Mouse (Mus musculus) MEL (cell line): ENCODE measurements around the gene Mgat5. TPM values are rescaled to one million over a fixed set of nuclear protein-coding genes. Genes with fewer than 3 reads are reported as not detected.

Experiments used
- DNase-seq: peaks from one replicate; pipeline ENCODE4 v3.0.0; 2011; ENCODE audit warnings: low read depth, low spot score
- H3K27ac ChIP-seq: 2 replicates; pipeline ENCODE4 v1.5.1; 2012; ENCODE audit warnings: low read depth, mild to moderate bottlenecking, control low read depth, low read length, moderate library complexity; ENCODE audit not compliant: control insufficient read depth
- H3K27me3 ChIP-seq, 2 experiments: fragments of 150-350 bp in 1 of 2; sonication (generic) in 1 of 2; 2 replicates each; pipeline ENCODE4 v1.6.1; 2012; ENCODE audit warnings: low read length in 2 of 2, mild to moderate bottlenecking in 2 of 2, improper control_type of control experiment in 1 of 2, moderate library complexity in 1 of 2; ENCODE audit not compliant: insufficient read depth in 2 of 2, control insufficient read depth in 1 of 2
- H3K36me3 ChIP-seq, 2 experiments: 2 replicates each; pipeline ENCODE4 v1.6.1; 2012 to 2014; ENCODE audit warnings: low read length in 2 of 2, improper control_type of control experiment in 1 of 2, inconsistent platforms in 1 of 2, mild to moderate bottlenecking in 1 of 2; ENCODE audit not compliant: insufficient read depth in 2 of 2, control insufficient read depth in 1 of 2
- H3K4me1 ChIP-seq, 2 experiments: fragments of 150-350 bp in 1 of 2; sonication (generic) in 1 of 2; 2 replicates each; pipeline ENCODE4 v1.6.1; 2012; ENCODE audit warnings: low read length in 2 of 2, improper control_type of control experiment in 1 of 2, mild to moderate bottlenecking in 1 of 2; ENCODE audit not compliant: insufficient read depth in 2 of 2, control insufficient read depth in 1 of 2
- H3K4me3 ChIP-seq, 2 experiments: fragments of 150-350 bp in 1 of 2; sonication (generic) in 1 of 2; 2 replicates each; pipeline ENCODE4 v1.5.1; 2012; ENCODE audit warnings: low read depth in 2 of 2, low read length in 2 of 2, mild to moderate bottlenecking in 2 of 2, moderate library complexity in 2 of 2, control low read depth in 1 of 2, improper control_type of control experiment in 1 of 2; ENCODE audit not compliant: control insufficient read depth in 1 of 2, insufficient read depth in 1 of 2
- H3K79me2 ChIP-seq: 2 replicates; pipeline ENCODE4 v1.6.1; 2012; ENCODE audit warnings: mild to moderate bottlenecking, low read length, moderate library complexity; ENCODE audit not compliant: control insufficient read depth, poor library complexity, insufficient read depth
- H3K9ac ChIP-seq: 2 replicates; pipeline ENCODE4 v1.6.1; 2012; ENCODE audit warnings: low read depth, mild to moderate bottlenecking, control low read depth, low read length, moderate library complexity; ENCODE audit not compliant: control insufficient read depth, poor library complexity, severe bottlenecking
- H3K9me3 ChIP-seq: fragments of 150-350 bp; sonication (generic); replicated peaks from 2 replicates; pipeline ENCODE4 v1.6.1; 2012; ENCODE audit warnings: mild to moderate bottlenecking, low read length, improper control_type of control experiment, moderate library complexity; ENCODE audit not compliant: insufficient read depth
- BHLHE40 ChIP-seq: IDR thresholded peaks from 2 replicates; pipeline ENCODE4 v1.6.1; 2012; ENCODE audit warnings: low read depth, mild to moderate bottlenecking, inconsistent platforms, low read length, improper control_type of control experiment, borderline replicate concordance
- CHD1 ChIP-seq: IDR thresholded peaks from 2 replicates; pipeline ENCODE4 v1.6.1; 2012; ENCODE audit warnings: low read depth, mild to moderate bottlenecking, inconsistent platforms, low read length, improper control_type of control experiment
- CHD2 ChIP-seq: IDR thresholded peaks from 2 replicates; pipeline ENCODE4 v1.6.1; 2011; ENCODE audit warnings: low read length, improper control_type of control experiment
- CTCF ChIP-seq, 3 experiments: IDR thresholded peaks in 2 of 3; conservative IDR thresholded peaks in 1 of 3; 2 replicates each; pipeline ENCODE4 v1.5.1; 2011 to 2012; ENCODE audit warnings: low read length in 3 of 3, low read depth in 2 of 3, mild to moderate bottlenecking in 2 of 3, improper control_type of control experiment in 1 of 3, inconsistent platforms in 1 of 3, mixed read lengths in 1 of 3, moderate library complexity in 1 of 3; ENCODE audit not compliant: control insufficient read depth in 1 of 3, insufficient read depth in 1 of 3, poor library complexity in 1 of 3, severe bottlenecking in 1 of 3
- EP300 ChIP-seq, 2 experiments: IDR thresholded peaks; 2 replicates each; pipeline ENCODE4 v1.6.1; 2011; ENCODE audit warnings: improper control_type of control experiment in 2 of 2, low read length in 2 of 2, low read depth in 1 of 2, mild to moderate bottlenecking in 1 of 2
- HCFC1 ChIP-seq: IDR thresholded peaks from 2 replicates; pipeline ENCODE4 v1.6.1; 2012; ENCODE audit warnings: low read depth, mild to moderate bottlenecking, inconsistent platforms, low read length, improper control_type of control experiment, moderate library complexity
- KAT2A ChIP-seq: conservative IDR thresholded peaks from 2 replicates; pipeline ENCODE4 v1.6.1; 2012; ENCODE audit warnings: low read depth, low read length, improper control_type of control experiment, inconsistent platforms
- MAX ChIP-seq: IDR thresholded peaks from 2 replicates; pipeline ENCODE4 v1.6.1; 2011; ENCODE audit warnings: low read length, improper control_type of control experiment
- MAZ ChIP-seq: IDR thresholded peaks from 2 replicates; pipeline ENCODE4 v1.6.1; 2012; ENCODE audit warnings: low read depth, mild to moderate bottlenecking, inconsistent platforms, low read length, improper control_type of control experiment
- MXI1 ChIP-seq: IDR thresholded peaks from 2 replicates; pipeline ENCODE4 v1.6.1; 2011; ENCODE audit warnings: mild to moderate bottlenecking, low read depth, low read length, improper control_type of control experiment
- MYC ChIP-seq: IDR thresholded peaks from 2 replicates; pipeline ENCODE4 v1.6.1; 2011; ENCODE audit warnings: low read depth, mild to moderate bottlenecking, low read length, improper control_type of control experiment, moderate library complexity
- NELFE ChIP-seq: IDR thresholded peaks from 2 replicates; pipeline ENCODE4 v1.6.1; 2011; ENCODE audit warnings: low read depth, low read length, improper control_type of control experiment
- NRF1 ChIP-seq: IDR thresholded peaks from 2 replicates; pipeline ENCODE4 v1.6.1; 2014; ENCODE audit warnings: low read depth, mild to moderate bottlenecking, inconsistent platforms, low read length, improper control_type of control experiment, moderate library complexity; ENCODE audit not compliant: poor library complexity, insufficient read depth, severe bottlenecking
- POLR2A ChIP-seq, 2 experiments: IDR thresholded peaks; 2 replicates each; pipeline ENCODE4 v1.6.1; 2011 to 2012; ENCODE audit warnings: low read length in 2 of 2, mild to moderate bottlenecking in 2 of 2, control low read depth in 1 of 2, improper control_type of control experiment in 1 of 2, low read depth in 1 of 2, moderate library complexity in 1 of 2; ENCODE audit not compliant: control insufficient read depth in 1 of 2, insufficient read depth in 1 of 2, poor library complexity in 1 of 2
- POLR2AphosphoS2 ChIP-seq: IDR thresholded peaks from 2 replicates; pipeline ENCODE4 v1.6.1; 2011; ENCODE audit warnings: low read length, improper control_type of control experiment
- POLR2AphosphoS5 ChIP-seq: IDR thresholded peaks from 2 replicates; pipeline ENCODE4 v1.6.1; 2012; ENCODE audit warnings: low read depth, borderline replicate concordance, mild to moderate bottlenecking, inconsistent platforms, low read length, moderate library complexity, mixed read lengths
- RCOR1 ChIP-seq: IDR thresholded peaks from 2 replicates; pipeline ENCODE4 v1.6.1; 2012; ENCODE audit warnings: low read depth, mild to moderate bottlenecking, inconsistent platforms, low read length, improper control_type of control experiment
- SMC3 ChIP-seq: IDR thresholded peaks from 2 replicates; pipeline ENCODE4 v1.6.1; 2011; ENCODE audit warnings: low read depth, low read length, improper control_type of control experiment
- TAL1 ChIP-seq: IDR thresholded peaks from 2 replicates; pipeline ENCODE4 v1.6.1; 2012; ENCODE audit warnings: mild to moderate bottlenecking, inconsistent platforms, low read length, moderate library complexity, mixed read lengths
- TBP ChIP-seq: IDR thresholded peaks from 2 replicates; pipeline ENCODE4 v1.8.0; 2011; ENCODE audit warnings: low read depth, low read length, improper control_type of control experiment
- USF1 ChIP-seq: IDR thresholded peaks from 2 replicates; pipeline ENCODE4 v1.6.1; 2014; ENCODE audit warnings: low read depth, mild to moderate bottlenecking, inconsistent platforms, low read length, improper control_type of control experiment, moderate library complexity
- ZKSCAN1 ChIP-seq: IDR thresholded peaks from 2 replicates; pipeline ENCODE4 v1.6.1; 2012; ENCODE audit warnings: low read depth, mild to moderate bottlenecking, inconsistent platforms, low read length, improper control_type of control experiment, moderate library complexity
- ZMIZ1 ChIP-seq: IDR thresholded peaks from 2 replicates; pipeline ENCODE4 v1.6.1; 2012; ENCODE audit warnings: low read depth, mild to moderate bottlenecking, inconsistent platforms, low read length, improper control_type of control experiment, moderate library complexity
- ZNF384 ChIP-seq: IDR thresholded peaks from 2 replicates; pipeline ENCODE4 v1.6.1; 2012; ENCODE audit warnings: low read depth, mild to moderate bottlenecking, inconsistent platforms, low read length, improper control_type of control experiment
- polyA plus RNA-seq, 2 experiments: library from polyadenylated mRNA; stranded (reverse) in 1 of 2; unstranded in 1 of 2; fragments of >175 nt in 1 of 2; fragments of >200 nt in 1 of 2; gene quantifications; 2 replicates each; pipeline versions ENCODE4 v1.2.1 to v1.2.4; 2012; ENCODE audit warnings: low replicate concordance in 2 of 2, low read depth in 1 of 2; ENCODE audit not compliant: insufficient read length in 2 of 2, insufficient read depth in 1 of 2, missing spikeins in 1 of 2
- total RNA-seq: library from RNA; depleted of rRNA; stranded (reverse); fragments of 300-350 nt; gene quantifications from 2 replicates; pipeline ENCODE4 v1.2.3, GENCODE M21; 2012

Gene Mgat5
- total and polyA plus RNA-seq, 3 experiments = 6.9 to 9.5 TPM; not detected in 1

DNA sequence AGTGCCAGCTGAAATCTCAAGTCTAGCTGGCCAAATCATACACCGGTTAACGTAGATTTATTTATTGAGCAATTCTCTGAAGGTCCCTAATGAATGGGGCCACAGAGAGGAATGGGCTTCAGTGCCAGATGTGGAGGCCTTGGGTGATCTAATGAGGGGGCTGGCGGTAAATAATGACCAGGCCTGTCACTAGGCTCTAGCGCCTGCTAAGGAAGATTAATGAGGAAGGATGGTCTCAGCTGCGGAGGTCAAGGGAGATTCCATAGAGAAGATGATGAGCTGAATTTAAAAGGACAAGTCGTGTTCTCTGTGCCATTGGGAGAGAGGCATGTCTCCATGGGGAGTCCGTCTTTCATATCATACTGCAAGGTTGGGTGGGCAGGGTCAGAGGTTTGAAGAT is 178.3 kb downstream of the Mgat5 start:
- TF ChIP-seq MAX (no peak), MXI1 (no peak), NRF1 (no peak), EP300 (IDR thresholded peaks at IDR 0.05; ENCODE audit: low read depth in 1 of 2, low read length in 2 of 2) (no peak), USF1 (no peak), KAT2A (no peak), ZKSCAN1 (no peak)
- TF ChIP-seq, all 39 proteins: peak for 0
- Histone ChIP-seq H3K4me1 (no peaks in the 10 kb centered on the region), H3K36me3 (peaks cover 0 to 1% of the 10 kb centered on the region in 2 experiments; a peak in 1 of 4 replicates), H3K9ac (no peak overlapping the region), H3K27me3 (no peaks in the 10 kb centered on the region), H3K79me2 (no peaks in the 10 kb centered on the region), H3K4me3 (no peak overlapping the region), H3K9me3 (no peaks in the 10 kb centered on the region), H3K27ac (no peak overlapping the region)
- no peak for DNase-seq

DNA sequence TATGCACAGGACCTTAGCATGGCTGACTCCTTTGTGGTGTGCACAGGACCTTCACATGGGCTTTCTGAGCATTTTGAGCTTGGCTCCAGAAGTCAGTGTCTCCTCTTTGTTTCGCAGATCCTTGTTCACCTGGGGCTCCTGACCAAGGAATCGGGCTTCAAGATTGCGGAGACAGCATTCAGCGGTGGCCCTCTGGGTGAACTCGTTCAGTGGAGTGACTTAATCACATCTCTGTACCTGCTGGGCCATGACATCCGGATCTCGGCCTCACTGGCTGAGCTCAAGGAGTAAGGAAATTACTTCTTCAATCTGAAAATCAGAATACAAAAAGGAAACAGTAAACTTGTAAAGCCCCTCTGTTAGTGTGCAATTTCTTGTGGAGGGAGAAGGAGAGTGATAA is 182.4 kb downstream of the Mgat5 start:
- H3K79me2 ChIP-seq = no peaks in the 10 kb centered on the region
- no peaks in the 10 kb centered on the region for H3K27me3 ChIP-seq
- H3K27ac ChIP-seq = no peak overlapping the region
- no peaks in the 10 kb centered on the region for H3K9me3 ChIP-seq
- peaks cover 0 to 1% of the 10 kb centered on the region in 2 experiments; a peak in 1 of 4 replicates for H3K36me3 ChIP-seq
- no peak for DNase-seq
- TF ChIP-seq MYC = no peak
- no peak for TF ChIP-seq POLR2AphosphoS2
- no peak for TF ChIP-seq CTCF (IDR thresholded peaks at IDR 0.05 in 2 of 3, conservative IDR thresholded peaks at IDR 0.05 in 1 of 3; ENCODE audit: control insufficient read depth in 1 of 3, insufficient read depth in 1 of 3, low read depth in 2 of 3, low read length in 3 of 3, poor library complexity in 1 of 3, severe bottlenecking in 1 of 3)
- TF ChIP-seq POLR2A (IDR thresholded peaks at IDR 0.05; ENCODE audit: control insufficient read depth in 1 of 2, insufficient read depth in 1 of 2, low read depth in 1 of 2, low read length in 2 of 2, poor library complexity in 1 of 2) = no peak
- TF ChIP-seq TBP = no peak
- TF ChIP-seq SMC3 = no peak
- no peak for TF ChIP-seq ZMIZ1
- TF ChIP-seq ZNF384 = no peak
- TF ChIP-seq KAT2A = no peak
- TF ChIP-seq HCFC1 = no peak
- TF ChIP-seq MXI1 = no peak
- H3K4me3 ChIP-seq = no peak overlapping the region
- H3K9ac ChIP-seq = no peak overlapping the region
- no peaks in the 10 kb centered on the region for H3K4me1 ChIP-seq

DNA sequence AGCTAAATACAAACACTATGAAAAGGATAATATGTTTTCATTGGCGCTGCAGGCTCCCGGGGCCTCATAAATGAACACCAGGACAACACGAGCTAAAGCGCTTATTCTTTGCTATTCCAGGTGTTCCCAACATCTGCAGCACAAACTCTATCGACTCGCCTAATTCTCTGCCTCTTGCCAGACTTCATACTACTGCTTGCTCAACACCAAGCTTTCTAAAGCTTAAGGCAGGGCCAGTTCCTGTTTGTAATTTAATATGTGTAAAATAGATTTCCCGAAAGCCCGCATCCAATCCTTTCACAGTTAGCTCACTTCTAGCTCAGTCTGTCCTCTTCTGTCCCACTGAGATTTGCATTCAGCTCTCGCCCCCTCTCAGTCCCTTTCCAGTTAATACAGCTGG is 182.8 kb downstream of the Mgat5 start:
- H3K27ac ChIP-seq = no peak overlapping the region
- no peaks in the 10 kb centered on the region for H3K9me3 ChIP-seq
- no peak for DNase-seq
- H3K79me2 ChIP-seq = no peaks in the 10 kb centered on the region
- H3K4me1 ChIP-seq = no peaks in the 10 kb centered on the region
- no peaks in the 10 kb centered on the region for H3K27me3 ChIP-seq
- no peak overlapping the region for H3K4me3 ChIP-seq
- TF ChIP-seq KAT2A (no peak), TBP (no peak), POLR2AphosphoS5 (no peak), BHLHE40 (no peak), MAZ (no peak), SMC3 (no peak), RCOR1 (no peak), MAX (no peak), NRF1 (no peak), TAL1 (no peak), HCFC1 (no peak), CHD2 (no peak), NELFE (no peak), MYC (no peak), MXI1 (no peak), CHD1 (no peak)
- H3K36me3 ChIP-seq = peaks cover 0 to 1% of the 10 kb centered on the region in 2 experiments; a peak in 1 of 4 replicates
- no peak overlapping the region for H3K9ac ChIP-seq
